20 mouse cellular contexts compared by ENCODE assay signal in the genomic region with DNA sequence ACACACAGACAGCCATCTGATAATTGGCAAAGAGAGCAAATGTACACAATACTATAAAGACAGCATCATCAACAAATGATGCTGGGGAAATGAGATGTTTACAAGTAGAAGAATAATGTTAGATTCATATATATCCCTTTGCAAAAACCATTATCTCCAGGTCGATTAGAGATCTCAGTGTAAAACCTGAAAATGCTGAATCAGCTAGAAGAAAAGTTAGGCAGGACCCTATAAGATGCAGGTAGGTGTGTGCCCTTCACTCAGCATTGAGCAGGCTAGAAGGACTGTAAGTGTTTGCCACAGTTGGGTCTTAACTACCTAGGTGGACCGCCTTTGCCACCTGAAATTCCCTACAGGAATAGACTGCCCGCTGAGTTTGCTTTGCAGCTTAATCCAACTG.
A peak's percentile ranks its signal among the peaks of the same experiment; 100 is the strongest.
DNase-seq lines count a peak whose midpoint lies in the region; ATAC-seq and TF ChIP-seq lines count a peak whose summit lies in the region.
"Had no signal": no experiment of that assay in that cellular context is flagged by ENCODE, and none has a peak within 500 bp of the region (broad histone marks: within the 10 kb centered on the region; RNA-seq: fewer than 3 reads in every experiment).

No protein-coding gene starts in this region.

- dilution Hi-C loops in CH12.LX (cut with MboI; ENCODE audit: extremely low pct_ligation_motif_present, extremely low pct_unique_long_range_greater_than_20kb, low sequenced_read_pairs): no loop called here

- DNase-seq in CH12.LX (ENCODE audit: extremely low read depth) (no peak), ES-E14 (ENCODE audit: low read depth, low spot score) (no peak)
- DNase-seq in adrenal gland, adult 2 months: no peak
- DNase-seq: adrenal gland, adult 8-10 months; adrenal gland, postnatal 10 days; adrenal gland, postnatal 14 days; adrenal gland, postnatal 25 days; adrenal gland, postnatal 36 days; B cell, adult 2 months; cerebellum, adult 11 months; cerebellum, adult 11-12 months; cerebellum, adult 18-20 months; cerebellum, adult 2 months; cerebellum, adult 8-10 months; cerebellum, adult 9-10 months had no signal

- H3K9me3 ChIP-seq in CH12.LX (replicated peaks; ENCODE audit: low read length) (no peaks in the 10 kb centered on the region), ES-E14 (ENCODE audit: control insufficient read depth, insufficient read depth, low read depth, low read length) (no peaks in the 10 kb centered on the region)
- H3K9me3 ChIP-seq in midbrain, embryonic 16.5 days (replicated peaks; ENCODE audit: control insufficient read depth, low read length, poor library complexity, severe bottlenecking): no peaks in the 10 kb centered on the region
- H3K9me3 ChIP-seq: G1E had no signal

- TF ChIP-seq CTCF in CH12.LX (conservative IDR thresholded peaks at IDR 0.05 in 1 of 2, IDR thresholded peaks at IDR 0.05 in 1 of 2; ENCODE audit: low read depth in 2 of 2, low read length in 2 of 2): no peak

- H3K4me3 ChIP-seq in CH12.LX (replicated peaks in 1 of 3; ENCODE audit: low read depth in 2 of 3, low read length in 2 of 3, poor library complexity in 1 of 3): no peak overlapping the region
- H3K4me3 ChIP-seq in ES-E14 (ENCODE audit: insufficient read depth in 1 of 2, low read depth in 1 of 2, low read length in 2 of 2, poor library complexity in 1 of 2, severe bottlenecking in 1 of 2): no peak overlapping the region
- no peak overlapping the region for H3K4me3 ChIP-seq in midbrain, embryonic 16.5 days (ENCODE audit: low read depth, low read length)

- no peaks in the 10 kb centered on the region for H3K27me3 ChIP-seq in CH12.LX (replicated peaks)
- H3K27me3 ChIP-seq in midbrain, embryonic 16.5 days (ENCODE audit: control insufficient read depth, insufficient read depth, low read depth, low read length): no peaks in the 10 kb centered on the region

- no peak for ATAC-seq in midbrain, embryonic 16.5 days
- ATAC-seq: activated CD4-positive, CD25-positive, alpha-beta regulatory T cell, adult 4 months; CD4-positive, CD25-positive, alpha-beta regulatory T cell, adult 4 months; Patski had no signal

- H3K79me2 ChIP-seq in CH12.LX (replicated peaks; ENCODE audit: control insufficient read depth, extremely low read depth, insufficient read depth, poor library complexity, severe bottlenecking): no peaks in the 10 kb centered on the region

- H3K27ac ChIP-seq in CH12.LX (ENCODE audit: insufficient read depth, low read depth) (no peak overlapping the region), ES-E14 (ENCODE audit: insufficient read depth, low read depth, low read length, poor library complexity, severe bottlenecking) (no peak overlapping the region)
- H3K27ac ChIP-seq in midbrain, embryonic 16.5 days (ENCODE audit: low read length): no peak overlapping the region

- H3K4me1 ChIP-seq in CH12.LX (ENCODE audit: control insufficient read depth in 1 of 2, insufficient read depth in 2 of 2) (no peaks in the 10 kb centered on the region), ES-E14 (ENCODE audit: control insufficient read depth in 2 of 2, insufficient read depth in 2 of 2, low read length in 2 of 2, poor library complexity in 1 of 2) (no peaks in the 10 kb centered on the region)
- H3K4me1 ChIP-seq in midbrain, embryonic 16.5 days (ENCODE audit: control insufficient read depth, insufficient read depth, low read length): no peaks in the 10 kb centered on the region

- TF ChIP-seq RAD21 in CH12.LX (IDR thresholded peaks at IDR 0.05; ENCODE audit: low read depth, low read length): no peak

- H3K9ac ChIP-seq in CH12.LX (ENCODE audit: insufficient read depth, low read depth) (no peak overlapping the region), ES-E14 (ENCODE audit: insufficient read depth, low read depth, low read length, poor library complexity, severe bottlenecking) (no peak overlapping the region)
- H3K9ac ChIP-seq in midbrain, embryonic 16.5 days (ENCODE audit: low read depth, low read length): no peak overlapping the region

- H3K4me2 ChIP-seq in CH12.LX (ENCODE audit: insufficient read depth, low read depth, poor library complexity, severe bottlenecking): no peak overlapping the region
- H3K4me2 ChIP-seq in midbrain, embryonic 16.5 days (ENCODE audit: low read length): no peak overlapping the region

- in situ Hi-C loops in CH12.LX (cut with MboI; ENCODE audit: low pct_ligation_motif_present, low pct_unique_long_range_greater_than_20kb, low sequenced_read_pairs) (loop anchor here (25.0 kb wide), 1 partner anchor 383 kb away; no protein-coding TSS in a partner anchor), ES-E14 (cut with MboI; ENCODE audit: low sequenced_read_pairs in 2 of 2, unreplicated experiment in 2 of 2) (no loop called here)

- TF ChIP-seq POLR2A in CH12.LX (IDR thresholded peaks at IDR 0.05; ENCODE audit: low read depth, low read length): no peak

- 46% methylated on average over 3 of the region's 3 CpGs for WGBS in midbrain, embryonic 16.5 days

- TF ChIP-seq EP300 in CH12.LX (IDR thresholded peaks at IDR 0.05; ENCODE audit: low read length): no peak

- H3K36me3 ChIP-seq in CH12.LX (replicated peaks in 1 of 2; ENCODE audit: control insufficient read depth in 1 of 2, insufficient read depth in 1 of 2, low read length in 1 of 2) (no peaks in the 10 kb centered on the region), ES-E14 (ENCODE audit: control insufficient read depth, insufficient read depth, low read length, poor library complexity, severe bottlenecking) (no peaks in the 10 kb centered on the region)
- H3K36me3 ChIP-seq in midbrain, embryonic 16.5 days (ENCODE audit: control insufficient read depth, insufficient read depth, low read length): no peaks in the 10 kb centered on the region
- H3K36me3 ChIP-seq: G1E had no signal

TF ChIP-seq in CH12.LX, 34 proteins besides CTCF, POLR2A, EP300 and RAD21:
- TF ChIP-seq JUND (conservative IDR thresholded peaks at IDR 0.05; ENCODE audit: low read depth, low read length): no peak
- TF ChIP-seq TBP (conservative IDR thresholded peaks at IDR 0.05; ENCODE audit: low read depth, low read length): no peak
- TF ChIP-seq SMC3 (IDR thresholded peaks at IDR 0.05; ENCODE audit: low read depth, low read length): no peak
- TF ChIP-seq GABPA (IDR thresholded peaks at IDR 0.05; ENCODE audit: insufficient replicate concordance, low read depth, low read length): no peak
- no peak for TF ChIP-seq ZKSCAN1 (IDR thresholded peaks at IDR 0.05; ENCODE audit: borderline replicate concordance, low read depth, low read length)
- TF ChIP-seq MAFK (IDR thresholded peaks at IDR 0.05; ENCODE audit: insufficient replicate concordance, low read length): peak; percentile 88

TF ChIP-seq in ES-E14, 5 proteins besides CTCF, POLR2A, EP300 and RAD21:
- TF ChIP-seq HCFC1 (IDR thresholded peaks at IDR 0.05; ENCODE audit: borderline replicate concordance, insufficient read depth, low read length): no peak
- TF ChIP-seq MAFK (IDR thresholded peaks at IDR 0.05; ENCODE audit: insufficient read depth, low read depth, low read length): peak; percentile 78
